Mouse (Mus musculus) right cerebral cortex, postnatal 10 days (tissue): ENCODE results near the gene Tti1.

Experiments
- DNase-seq, 2 experiments: peaks; one replicate each; pipeline ENCODE4 v3.0.0; 2021; ENCODE audit warnings: low spot score in 2 of 2

The Tti1 gene

DNA sequence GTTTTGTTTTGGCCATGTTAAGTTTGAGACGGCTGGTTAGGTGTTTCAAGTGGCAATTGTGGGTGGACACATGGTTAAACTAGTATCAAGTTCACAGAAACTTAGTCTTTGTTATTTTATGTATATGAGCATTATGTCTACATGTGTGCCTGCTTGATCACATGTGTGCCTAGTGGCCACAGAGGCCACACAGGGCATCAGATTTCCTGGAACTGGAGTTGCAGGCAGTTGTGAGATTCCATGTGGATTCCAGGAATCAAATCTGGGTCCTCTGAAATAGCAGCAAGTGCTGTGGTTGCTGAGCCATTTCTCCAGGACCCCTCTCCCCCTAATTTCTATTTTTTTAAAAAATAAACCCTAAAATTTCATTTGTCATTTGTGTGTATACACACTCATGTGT is 11.4 kb upstream of the Tti1 start:
- no peak for DNase-seq

DNA sequence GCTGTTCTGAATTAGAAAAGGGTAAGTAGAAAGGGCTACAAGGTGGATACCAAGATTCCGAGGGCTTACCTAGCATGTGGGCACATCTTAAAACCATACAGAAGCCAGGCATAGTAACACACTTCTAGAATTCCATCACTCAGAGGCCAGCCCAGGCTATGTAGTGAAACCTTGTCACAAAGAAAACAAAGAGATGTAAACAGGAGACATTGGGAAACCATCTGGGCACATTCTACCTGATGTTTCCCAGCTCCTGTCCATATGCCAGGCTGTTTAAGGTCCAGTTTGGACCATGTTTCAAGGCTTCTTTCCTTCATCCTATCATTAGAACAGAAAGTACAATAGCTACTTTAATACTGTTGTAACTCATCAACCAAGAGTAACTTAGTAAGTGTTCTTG is 9.3 kb upstream of the Tti1 start:
- DNase-seq, result no peak

DNA sequence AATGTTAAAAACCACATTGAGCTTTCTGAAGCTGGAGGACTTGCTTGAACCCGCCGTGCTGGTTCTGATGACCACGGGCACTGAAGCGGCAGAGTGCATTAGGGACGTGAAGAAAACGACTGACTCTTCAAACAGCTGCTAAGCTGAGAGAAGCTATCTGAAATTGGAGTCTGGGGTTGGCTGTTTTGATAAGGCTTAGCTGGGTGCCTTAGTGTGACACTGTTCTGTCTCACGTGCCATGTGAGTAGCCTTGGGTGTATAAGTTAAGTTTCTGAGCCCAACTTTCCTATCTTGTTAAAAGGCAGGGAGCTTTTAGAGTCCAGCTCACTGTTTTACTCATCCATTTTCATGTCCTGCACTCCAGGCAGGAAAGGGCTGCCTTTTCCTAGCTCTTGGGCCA is 8.7 kb upstream of the Tti1 start:
- no peak for DNase-seq

DNA sequence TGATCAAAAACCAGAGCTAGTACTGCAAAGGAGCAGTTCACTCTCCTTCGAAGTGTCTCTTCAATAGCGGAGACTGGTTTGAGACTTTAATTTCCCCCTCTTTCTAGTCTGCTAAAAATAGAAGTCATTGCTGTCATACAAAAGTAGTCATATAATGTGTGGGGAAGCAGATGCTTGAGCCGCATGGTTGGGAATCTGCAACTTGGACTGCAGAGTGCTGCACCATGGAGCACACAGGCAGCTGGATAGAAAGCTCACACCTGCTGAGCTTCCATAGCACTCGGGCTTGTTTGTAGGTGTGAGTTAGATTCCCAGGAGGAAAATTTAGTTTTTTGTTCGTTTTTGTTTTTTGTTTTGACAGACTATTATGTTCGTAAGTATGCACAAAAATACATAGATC is 8.2 kb upstream of the Tti1 start:
- DNase-seq, result peak in 1 of 2 experiments; percentile 37

DNA sequence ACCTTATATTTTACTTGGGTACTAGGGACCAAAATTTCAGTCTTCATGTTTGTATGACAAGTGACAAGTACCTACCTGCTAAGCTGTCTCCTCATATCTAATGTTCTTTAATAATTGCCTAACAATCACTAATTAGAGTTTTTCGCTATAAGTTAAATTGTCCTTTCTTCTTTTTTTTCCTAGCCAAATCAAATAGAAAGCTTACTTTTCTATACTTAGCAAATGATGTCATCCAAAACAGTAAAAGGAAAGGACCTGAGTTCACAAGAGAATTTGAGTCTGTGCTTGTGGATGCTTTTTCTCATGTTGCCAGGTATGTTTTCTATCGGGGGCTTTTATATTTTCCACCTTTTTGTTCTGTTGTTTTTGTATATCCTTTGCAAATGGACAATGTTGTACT is 7.6 kb upstream of the Tti1 start:
- DNase-seq, result no peak

DNA sequence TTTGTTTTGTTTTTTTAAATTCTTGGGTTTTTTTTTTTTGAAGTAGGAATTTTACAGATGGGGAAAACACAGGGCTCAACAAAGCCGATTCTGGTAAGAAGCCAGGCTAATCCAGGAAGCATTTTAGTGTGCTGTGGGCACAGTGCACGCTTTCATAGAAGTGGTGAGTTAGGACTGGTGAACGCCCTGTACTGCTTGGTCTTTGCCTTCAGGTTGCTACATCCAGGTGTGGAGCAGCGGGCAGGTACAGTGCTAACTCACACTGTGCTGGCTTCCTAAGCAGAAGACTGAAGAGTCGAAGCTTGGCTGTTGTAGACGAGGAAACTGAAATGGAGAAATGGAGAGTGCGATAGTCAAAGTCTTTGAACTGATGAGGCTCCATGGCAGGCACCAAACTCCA is 1.8 kb upstream of the Tti1 start:
- no peak for DNase-seq

DNA sequence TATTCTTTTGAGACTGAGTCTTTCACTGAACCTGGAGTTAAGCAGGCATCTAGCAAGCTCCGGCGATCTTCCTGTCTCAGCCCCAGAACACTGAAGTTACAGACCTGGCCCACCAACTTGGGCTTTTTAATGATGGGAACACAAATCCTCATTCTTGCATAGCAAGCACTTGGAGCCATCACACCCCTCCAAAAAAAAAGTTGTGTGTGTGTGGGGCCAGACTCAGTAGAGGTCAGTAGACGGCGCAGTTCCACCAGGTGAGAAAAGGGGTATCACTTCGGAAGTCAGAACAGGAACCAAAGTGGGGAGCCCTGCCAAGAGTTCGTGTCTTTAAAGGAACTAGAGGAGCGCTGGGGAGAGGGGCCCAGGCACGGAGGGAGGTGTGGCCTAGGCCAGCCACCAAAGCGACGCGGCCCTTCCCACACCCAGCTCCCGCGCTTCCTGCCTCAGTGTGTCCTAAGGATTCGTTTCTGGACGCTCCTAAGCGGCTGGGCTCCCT is 329 bp downstream of the Tti1 start:
- no peak for DNase-seq

DNA sequence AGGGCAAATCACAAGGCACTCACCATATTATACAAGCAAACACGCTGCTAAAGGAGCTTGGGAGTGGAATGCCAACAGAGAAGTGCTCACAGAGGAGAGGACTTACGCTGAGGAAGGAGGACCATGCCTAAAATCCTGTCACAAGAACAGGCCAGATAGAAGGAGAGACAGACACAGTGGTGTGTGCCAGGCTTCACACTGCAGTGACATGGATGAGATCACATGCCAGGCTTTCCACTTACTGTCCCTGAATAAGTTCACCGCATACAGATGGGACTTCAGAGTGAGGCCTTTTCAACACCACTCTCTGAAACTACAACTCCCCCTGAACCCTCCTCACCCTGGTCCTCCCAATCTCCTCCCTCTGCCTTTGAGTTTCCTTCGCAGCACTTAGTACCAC is 10.9 kb downstream of the Tti1 start:
- no peak for DNase-seq

DNA sequence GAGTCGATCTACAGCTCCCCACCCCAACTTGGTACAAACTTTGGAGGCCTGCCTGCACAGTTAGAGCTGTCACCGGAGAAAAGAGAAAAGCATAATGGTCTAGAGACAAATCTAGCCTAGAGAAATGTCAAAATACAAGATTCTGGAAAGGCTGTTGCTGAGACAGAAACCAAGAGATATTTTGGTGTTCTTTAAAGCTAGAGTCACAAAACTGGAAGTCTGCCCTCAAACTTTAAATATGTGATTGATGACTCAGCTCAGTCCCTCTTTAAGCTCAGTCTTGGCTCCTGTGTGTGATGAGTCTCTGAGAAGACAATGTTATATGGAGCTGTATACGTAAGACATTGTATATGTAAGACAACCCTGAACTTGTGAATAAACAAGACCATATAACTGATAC is 15.6 kb downstream of the Tti1 start:
- no peak for DNase-seq

DNA sequence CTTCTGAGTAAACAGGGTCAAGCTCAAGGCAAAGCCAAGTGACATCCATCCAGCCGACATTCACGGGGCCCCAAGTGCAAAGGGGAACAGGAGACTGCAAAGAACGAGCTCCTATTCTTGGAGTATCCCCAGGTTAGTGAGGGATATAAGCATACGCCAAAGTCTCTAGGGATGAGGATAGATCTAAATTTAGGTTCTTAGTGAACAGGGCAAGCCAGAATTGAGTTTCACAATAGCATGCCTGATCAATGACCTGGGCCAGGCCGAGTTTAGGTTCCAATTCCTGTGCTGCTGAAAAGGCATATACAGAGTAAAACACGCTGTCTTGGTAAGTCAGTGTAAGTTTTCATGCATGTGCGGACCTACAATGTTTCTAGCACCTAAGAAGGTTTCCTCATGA is 18.9 kb downstream of the Tti1 start:
- DNase-seq, result no peak

DNA sequence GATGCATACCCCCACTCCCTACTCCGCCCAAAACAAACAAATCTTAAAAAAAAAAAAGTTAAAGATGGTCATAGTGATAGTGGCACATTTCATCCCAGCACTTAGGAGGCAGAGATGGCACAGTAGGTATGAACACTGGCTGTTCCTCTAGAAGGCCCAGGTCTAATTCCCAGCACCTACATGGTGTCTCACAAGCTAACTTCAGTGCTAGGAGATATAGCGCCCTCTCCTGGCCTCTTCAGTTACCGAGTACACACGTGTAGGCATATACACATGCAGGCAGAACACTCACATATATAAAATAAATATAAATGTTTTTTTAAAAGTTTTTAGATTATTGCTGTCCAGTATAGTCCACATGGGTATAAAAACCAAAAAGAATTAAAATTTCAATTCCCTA is 22.6 kb downstream of the Tti1 start:
- DNase-seq, result no peak

DNA sequence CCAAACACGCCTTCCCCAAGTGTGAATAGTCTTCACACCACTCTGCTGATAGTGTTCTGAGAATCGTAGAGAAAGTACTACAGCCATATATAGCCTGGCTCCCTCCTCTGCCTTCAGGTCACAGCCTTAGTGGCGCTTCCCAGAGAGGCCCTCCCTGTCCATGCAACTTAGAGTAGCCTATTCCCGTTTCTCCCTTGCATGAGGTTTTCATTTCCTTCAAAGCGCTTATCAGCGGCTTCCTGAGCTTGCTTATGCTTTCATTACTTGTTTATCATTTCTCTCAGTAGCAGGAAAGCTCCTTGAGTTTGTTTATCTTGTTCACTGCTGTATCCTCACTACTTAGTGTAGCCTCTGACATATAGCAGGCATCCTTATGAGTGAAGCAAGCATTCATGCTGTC is 23.6 kb downstream of the Tti1 start:
- DNase-seq, result no peak

DNA sequence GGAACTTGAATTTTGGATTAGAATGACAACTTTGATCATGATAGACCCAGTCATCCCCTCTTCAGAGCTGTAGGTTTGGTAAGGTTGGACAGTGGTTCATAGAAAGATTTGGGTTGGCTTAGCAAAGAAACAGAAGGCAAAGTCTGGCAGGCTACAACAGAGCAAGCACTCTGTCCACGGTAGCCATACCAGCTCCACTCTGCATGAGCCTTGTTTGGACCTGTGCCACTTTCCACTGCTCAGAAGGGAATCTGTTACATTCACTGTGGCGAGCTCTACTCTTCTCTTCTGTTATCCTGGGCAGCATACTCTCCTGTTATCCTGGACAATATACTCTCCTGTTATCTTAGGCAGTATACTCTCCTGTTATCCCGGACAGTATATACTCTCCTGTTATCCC is 29.4 kb downstream of the Tti1 start:
- DNase-seq, result no peak

DNA sequence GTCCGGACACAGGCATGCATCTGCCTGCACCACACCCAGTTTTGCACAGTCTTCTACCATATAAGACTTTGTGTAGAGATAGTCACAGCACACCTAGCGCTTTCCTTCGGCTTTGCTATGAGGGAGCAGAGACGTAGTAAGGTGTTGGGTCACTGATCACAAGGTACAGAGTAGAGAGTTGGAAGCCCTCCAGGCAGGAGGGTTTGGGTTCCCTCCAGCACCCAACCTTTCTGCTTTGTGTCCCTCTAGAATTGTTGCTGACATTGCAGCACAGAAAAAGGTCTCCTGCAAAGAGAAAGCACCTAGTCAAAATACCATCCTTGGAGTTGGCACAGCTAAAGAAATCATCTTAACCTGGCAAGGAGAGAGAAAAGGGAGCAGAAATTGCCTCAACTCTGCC is 35.7 kb downstream of the Tti1 start:
- DNase-seq, result no peak

DNA sequence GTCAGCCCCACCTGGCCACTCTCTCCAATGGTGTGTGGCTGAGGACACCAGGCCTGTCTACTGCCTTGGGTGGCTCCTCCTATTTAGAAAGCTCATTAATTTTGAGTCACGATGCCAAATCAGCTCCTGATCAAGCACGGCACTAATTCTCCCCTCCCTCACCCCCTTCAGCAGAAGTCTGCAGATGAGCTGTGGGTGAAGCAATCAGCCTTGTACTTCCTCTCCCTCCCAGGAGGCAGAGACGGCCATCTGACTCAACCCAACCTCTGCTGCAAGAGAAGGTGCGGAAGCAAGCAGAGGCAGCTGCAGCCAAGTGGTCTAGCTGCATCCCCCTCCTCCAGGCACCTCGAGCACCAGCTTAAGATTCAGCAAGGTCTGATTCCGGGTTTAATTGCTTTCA is 37.2 kb downstream of the Tti1 start:
- no peak for DNase-seq

DNA sequence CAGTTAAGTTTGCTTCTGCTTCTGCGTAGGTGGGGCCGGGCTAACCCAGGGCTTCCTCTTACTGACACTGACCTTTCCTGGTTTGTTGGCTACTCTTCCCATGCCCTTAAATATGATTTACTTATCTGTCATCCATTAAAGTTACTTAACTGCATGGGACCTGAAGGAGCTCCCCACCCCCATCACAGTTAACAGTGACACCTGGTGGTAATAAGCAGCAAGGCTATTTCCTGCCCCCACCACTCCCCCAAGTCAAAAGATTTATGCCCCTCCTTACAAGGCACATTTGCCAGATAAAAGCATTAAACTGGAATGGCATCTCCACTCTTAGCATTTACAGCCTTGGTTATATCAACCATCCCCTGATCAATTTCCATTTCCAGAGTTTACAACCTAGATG is 38.3 kb downstream of the Tti1 start:
- no peak for DNase-seq

DNA sequence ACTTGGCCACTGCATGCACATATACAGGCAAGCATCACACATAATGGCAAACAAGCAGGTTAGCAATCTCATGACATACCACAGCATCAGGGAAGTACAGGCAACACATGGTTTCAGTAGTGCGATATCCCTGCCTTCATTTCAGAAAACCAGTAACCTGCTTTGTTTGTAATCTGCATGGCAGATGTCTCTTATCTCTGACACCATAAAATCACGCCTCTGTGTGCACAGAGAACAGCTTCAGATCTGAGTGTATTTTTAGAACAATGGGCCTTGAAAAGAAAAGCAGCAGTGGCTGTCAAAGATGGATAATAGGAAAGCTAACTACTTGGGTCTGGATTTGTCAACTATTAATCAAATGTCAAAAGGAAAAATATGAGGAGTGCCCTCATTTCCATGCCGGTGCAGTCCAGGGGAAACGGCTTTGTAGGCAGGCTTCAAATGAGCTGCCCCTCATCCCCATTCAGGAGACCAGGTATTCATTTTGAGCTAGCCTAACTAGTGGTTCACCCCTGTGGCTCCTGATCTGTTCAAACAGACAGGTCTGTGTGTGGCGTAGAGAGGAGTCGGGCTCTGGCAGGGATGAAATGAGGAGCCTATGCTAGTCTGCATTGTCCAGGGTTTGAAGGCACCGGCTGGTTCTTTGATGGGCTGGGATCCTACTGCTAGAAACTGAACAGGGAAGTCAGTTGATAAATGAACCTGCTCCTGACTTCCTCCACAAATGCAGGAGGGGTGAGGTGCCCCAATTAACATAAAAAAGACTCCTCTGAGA is 39.6 kb downstream of the Tti1 start:
- DNase-seq, result no peak

DNA sequence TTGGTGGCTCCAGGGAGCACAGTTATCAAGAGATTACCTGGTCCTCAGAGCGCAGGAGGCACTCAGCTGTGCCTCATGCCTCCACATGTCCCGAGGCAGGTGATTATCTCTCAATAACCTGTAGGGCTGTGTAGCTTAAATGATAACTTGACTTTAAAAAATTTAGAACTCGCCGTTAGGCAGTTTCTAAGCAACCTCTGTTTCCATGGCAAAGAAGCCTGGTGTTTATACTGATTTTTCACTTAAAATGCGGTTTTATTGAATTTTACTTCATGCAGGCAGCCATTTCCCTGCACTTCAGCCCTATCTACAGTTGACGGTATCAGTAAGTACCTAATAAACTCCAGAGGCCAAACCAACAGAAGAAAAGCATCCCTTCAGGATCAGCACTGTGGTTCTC is 42.0 kb downstream of the Tti1 start:
- DNase-seq, result no peak

DNA sequence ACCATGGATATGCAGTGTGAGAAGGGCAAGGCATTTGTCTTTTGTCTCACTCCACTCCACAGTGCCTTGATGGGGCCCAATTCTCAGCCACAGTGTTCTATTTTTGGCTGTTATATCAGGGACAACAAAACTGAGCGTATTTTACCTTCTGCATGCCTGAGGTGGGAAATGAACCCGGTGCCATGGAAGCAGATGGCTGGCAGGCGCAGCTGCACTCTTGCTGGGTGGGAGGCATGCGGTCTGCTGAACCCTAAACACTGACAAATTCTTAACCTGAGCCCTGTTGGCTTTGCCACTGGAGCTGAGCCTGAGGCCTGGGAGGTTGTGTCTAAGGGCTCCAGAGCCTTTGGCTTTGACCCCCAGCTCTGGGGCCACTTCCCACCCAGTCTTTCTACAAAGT is 42.6 kb downstream of the Tti1 start:
- no peak for DNase-seq

DNA sequence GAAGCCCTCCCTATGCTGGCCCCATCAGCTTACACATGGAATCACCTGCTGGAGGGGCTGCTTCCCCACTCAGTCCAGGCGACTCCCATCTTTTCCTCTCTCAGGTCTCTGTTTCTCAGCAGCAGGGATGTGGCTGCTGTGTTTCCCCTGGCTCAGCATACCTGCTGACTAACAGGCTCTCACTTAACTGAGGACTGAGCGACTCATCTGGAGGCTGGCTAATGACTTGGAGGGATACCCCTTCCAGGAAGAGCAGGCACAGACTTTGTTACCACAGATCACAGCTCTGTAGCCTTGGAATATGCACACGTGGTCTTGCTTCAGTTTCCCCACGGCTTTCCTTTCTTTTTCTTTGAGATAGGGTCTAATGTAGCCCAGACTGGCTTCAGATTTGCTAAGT is 45.0 kb downstream of the Tti1 start:
- no peak for DNase-seq

DNA sequence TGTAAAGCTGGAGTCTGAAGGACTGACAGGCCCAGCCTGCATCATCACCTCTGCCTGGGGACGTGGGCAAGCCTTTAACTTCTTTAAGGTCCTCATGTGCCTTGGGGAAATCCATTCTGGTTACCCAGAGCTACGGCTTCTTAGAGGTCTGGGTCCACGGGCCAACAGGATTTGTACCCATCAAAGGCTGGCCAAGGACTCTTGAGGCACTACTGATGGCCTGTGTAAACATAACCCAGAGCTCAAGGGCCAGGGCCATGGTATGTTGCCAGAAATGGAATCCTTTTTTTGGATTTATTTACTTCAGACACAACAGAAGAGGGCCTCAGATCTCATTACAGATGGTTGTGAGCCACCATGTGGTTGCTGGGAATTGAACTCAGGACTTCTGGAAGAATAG is 45.5 kb downstream of the Tti1 start:
- DNase-seq, result no peak

DNA sequence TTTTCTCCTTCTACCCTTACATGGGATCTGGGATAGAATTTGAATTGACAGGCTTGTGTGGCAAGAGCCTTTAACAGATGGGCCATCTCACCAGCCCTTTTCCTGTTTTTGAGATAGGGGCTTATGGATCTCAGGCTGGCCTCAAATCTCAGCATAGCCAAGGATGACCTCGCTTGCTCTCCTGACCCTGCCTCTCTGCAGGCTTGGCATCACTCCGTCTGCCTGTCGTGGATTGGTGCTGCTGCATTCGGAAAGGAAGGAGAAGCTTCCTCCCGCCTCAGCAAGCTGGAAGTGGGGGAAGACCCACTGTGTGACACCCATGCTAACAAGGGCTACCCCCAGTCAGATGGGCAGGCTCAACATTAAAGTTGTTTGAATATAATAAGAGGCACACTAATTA is 49.0 kb downstream of the Tti1 start:
- no peak for DNase-seq

DNA sequence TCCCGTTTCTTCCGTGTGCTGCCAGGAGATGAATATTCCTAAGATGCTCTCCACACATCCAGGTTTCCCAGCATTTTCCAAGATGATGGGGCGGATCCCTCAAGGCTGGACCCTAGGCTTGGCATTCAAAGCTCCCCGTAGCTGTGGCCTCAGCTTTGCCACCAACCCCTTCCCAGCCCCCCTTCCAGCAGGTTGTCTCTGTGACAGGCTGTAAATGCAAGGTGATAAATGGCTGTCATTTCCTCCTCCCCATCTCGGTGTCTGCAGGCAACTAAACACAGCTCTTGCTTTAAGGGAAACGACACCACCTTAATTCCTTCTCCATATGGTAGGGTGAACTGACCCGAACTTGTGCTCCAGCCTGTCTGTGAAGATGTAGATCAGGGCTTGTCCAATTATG is 52.6 kb downstream of the Tti1 start:
- DNase-seq, result no peak
